Mouse (Mus musculus) limb, embryonic 14.5 days (tissue): ENCODE data around the gene Dio1. TPM values are rescaled to one million over a fixed set of nuclear protein-coding genes. Genes with fewer than 3 reads are reported as not detected.
A peak's percentile ranks its signal among the peaks of the same experiment; 100 is the strongest.

Experiments
- ATAC-seq: fragments of 200-750 bp; cut with Nextera tagmentation; 2 replicates; pipeline ENCODE4 v1.8.0; 2017; ENCODE audit warnings: low read depth, moderate number of reproducible peaks, moderate TSS enrichment; ENCODE audit not compliant: low FRiP score
- DNase-seq: peaks from one replicate; pipeline ENCODE4 v3.0.0-alpha.2; 2015; ENCODE audit warnings: low spot score
- H3K27ac ChIP-seq: fragments of 300-500 bp; sonication (generic); replicated peaks from 2 replicates; pipeline ENCODE4 v1.5.1; 2014; ENCODE audit warnings: low read depth, mild to moderate bottlenecking, low read length, moderate library complexity, mixed read lengths
- H3K27me3 ChIP-seq: fragments of 300-500 bp; sonication (generic); 2 replicates; pipeline ENCODE4 v1.6.1; 2014; ENCODE audit warnings: low read length, mixed read lengths; ENCODE audit not compliant: control insufficient read depth, insufficient read depth
- H3K36me3 ChIP-seq: fragments of 300-500 bp; sonication (generic); 2 replicates; pipeline ENCODE4 v1.6.1; 2014; ENCODE audit warnings: mild to moderate bottlenecking, low read length, moderate library complexity, mixed read lengths; ENCODE audit not compliant: control insufficient read depth, insufficient read depth
- H3K4me1 ChIP-seq: fragments of 300-500 bp; sonication (generic); 2 replicates; pipeline ENCODE4 v1.6.1; 2014; ENCODE audit warnings: antibody characterized with exemption, low read length, mixed read lengths; ENCODE audit not compliant: control insufficient read depth, insufficient read depth
- H3K4me2 ChIP-seq: fragments of 300-500 bp; sonication (generic); replicated peaks from 2 replicates; pipeline ENCODE4 v1.6.1; 2014; ENCODE audit warnings: low read depth, mild to moderate bottlenecking, low read length, moderate library complexity; ENCODE audit not compliant: severe bottlenecking
- H3K4me3 ChIP-seq: fragments of 300-500 bp; sonication (generic); replicated peaks from 2 replicates; pipeline ENCODE4 v1.5.1; 2014; ENCODE audit warnings: low read length
- H3K9ac ChIP-seq: fragments of 300-500 bp; sonication (generic); 2 replicates; pipeline ENCODE4 v1.6.1; 2014; ENCODE audit warnings: mild to moderate bottlenecking, low read depth, low read length, moderate library complexity; ENCODE audit not compliant: severe bottlenecking
- H3K9me3 ChIP-seq: fragments of 300-500 bp; sonication (generic); 2 replicates; pipeline ENCODE4 v1.6.1; 2016; ENCODE audit warnings: low read length; ENCODE audit not compliant: control insufficient read depth
- POLR2A ChIP-seq: fragments of 200-500 bp; IDR thresholded peaks from 2 replicates; pipeline ENCODE4 v1.8.0; 2012; ENCODE audit warnings: inconsistent platforms, mild to moderate bottlenecking, moderate library complexity, borderline replicate concordance; ENCODE audit not compliant: insufficient read depth, insufficient read length; ENCODE audit errors: extremely low read depth
- WGBS: fragments of 180-500 bp; shearing (Covaris S2); extraction: QIAGEN DNeasy Blood & Tissue Kit; methylation state at CpG from one replicate; pipeline ENCODE4 v1.1.7; 2014; 5-methylcytosine and 5-hydroxymethylcytosine counted together
- polyA plus RNA-seq, 2 experiments: library from polyadenylated mRNA; depleted of rRNA in 1 of 2; stranded (reverse) in 1 of 2; unstranded in 1 of 2; fragments of >200 nt; fragmentation: Nextera tagmentation in 1 of 2; extraction: Ambion mirVana in 1 of 2; gene quantifications; 2 replicates each; pipeline versions ENCODE4 v1.2.1 to v1.2.3; 2012 to 2014

The Dio1 gene
- polyA plus RNA-seq, 2 experiments: 0.09 TPM; not detected in 1

- Histone ChIP-seq H3K4me3 (no peak overlapping the region), H3K4me2 (no peak overlapping the region), H3K27ac (no peak overlapping the region), H3K36me3 (peaks cover 18% of the 10 kb centered on the region), H3K9ac (no peak overlapping the region), H3K27me3 (no peaks in the 10 kb centered on the region), H3K9me3 (no peaks in the 10 kb centered on the region), H3K4me1 (no peaks in the 10 kb centered on the region)
- ATAC-seq (no peak), DNase-seq (no peak)
- no peak for TF ChIP-seq POLR2A
- WGBS: 80% methylated on average over 7 of the region's 7 CpGs
Observed at GRCm38 (mm10) chr4:107280843-107281475, 26.0 kb downstream of the Dio1 start.

GRCm38 (mm10) chr4:107278188-107278707 lies 28.7 kb downstream of the Dio1 start:
- Histone ChIP-seq H3K27me3 (no peaks in the 10 kb centered on the region), H3K4me3 (no peak overlapping the region), H3K9ac (no peak overlapping the region), H3K4me2 (no peak overlapping the region), H3K36me3 (peaks cover 23% of the 10 kb centered on the region), H3K9me3 (no peaks in the 10 kb centered on the region), H3K27ac (no peak overlapping the region), H3K4me1 (peaks cover 3% of the 10 kb centered on the region; the same call in 1 of the 2 replicates)
- DNase-seq (no peak), ATAC-seq (no peak)
- WGBS: 38% methylated on average over 8 of the region's 8 CpGs
- no peak for TF ChIP-seq POLR2A

- no peak for TF ChIP-seq POLR2A
- no peak overlapping the region for H3K4me2 ChIP-seq
- DNase-seq (no peak), ATAC-seq (no peak)
- 63% methylated on average over 5 of the region's 5 CpGs for WGBS
- peak overlapping the region; percentile 46 for H3K27ac ChIP-seq
- no peak overlapping the region for H3K9ac ChIP-seq
- no peaks in the 10 kb centered on the region for H3K27me3 ChIP-seq
- H3K4me3 ChIP-seq: no peak overlapping the region
- H3K4me1 ChIP-seq: peaks cover 3% of the 10 kb centered on the region; the same call in 1 of the 2 replicates
- H3K36me3 ChIP-seq: peaks cover 21% of the 10 kb centered on the region
- no peaks in the 10 kb centered on the region for H3K9me3 ChIP-seq
Observed at GRCm38 (mm10) chr4:107274511-107274910, 32.5 kb downstream of the Dio1 start.

GRCm38 (mm10) chr4:107273683-107274082 lies 33.3 kb downstream of the Dio1 start:
- 32% methylated on average over 4 of the region's 4 CpGs for WGBS
- Histone ChIP-seq H3K4me3 (no peak overlapping the region), H3K4me1 (peaks cover 3% of the 10 kb centered on the region; the same call in 1 of the 2 replicates), H3K36me3 (peaks cover 20% of the 10 kb centered on the region), H3K27me3 (no peaks in the 10 kb centered on the region), H3K9ac (no peak overlapping the region), H3K27ac (peak overlapping the region; percentile 46), H3K9me3 (no peaks in the 10 kb centered on the region), H3K4me2 (no peak overlapping the region)
- peak; percentile 56 for DNase-seq
- ATAC-seq: no peak
- no peak for TF ChIP-seq POLR2A

- Histone ChIP-seq H3K9ac (no peak overlapping the region), H3K36me3 (no peaks in the 10 kb centered on the region; the same call in 1 of the 2 replicates), H3K4me1 (no peaks in the 10 kb centered on the region), H3K27ac (no peak overlapping the region), H3K4me3 (no peak overlapping the region), H3K9me3 (no peaks in the 10 kb centered on the region), H3K27me3 (no peaks in the 10 kb centered on the region), H3K4me2 (no peak overlapping the region)
- no peak for TF ChIP-seq POLR2A
- DNase-seq: no peak
- ATAC-seq: no peak
- WGBS: 39% methylated on average over 4 of the region's 4 CpGs
Observed at GRCm38 (mm10) chr4:107260001-107260400, 47.0 kb downstream of the Dio1 start.
